Mouse (Mus musculus) erythroblast, adult 5-6 weeks (primary cell): ENCODE measurements around the gene Sgip1. TPM values are rescaled to one million over a fixed set of nuclear protein-coding genes. Genes with fewer than 3 reads are reported as not detected.

Source experiments
- ATAC-seq: replicated peaks from 2 replicates; pipeline ENCODE4 v1.8.0; 2016; ENCODE audit warnings: moderate number of reproducible peaks, mild to moderate bottlenecking, moderate TSS enrichment, inconsistent platforms; ENCODE audit not compliant: poor library complexity, low FRiP score, severe bottlenecking
- total RNA-seq, 2 experiments: library from RNA; stranded (forward) in 1 of 2; stranded (reverse) in 1 of 2; fragments of 150-400 nt in 1 of 2; fragments of 200-764, 138-1000 nt in 1 of 2; gene quantifications; 2 replicates each; pipeline versions ENCODE4 v1.2.3 to v1.2.4; 2015 to 2017; ENCODE audit warnings: low replicate concordance in 2 of 2

Gene Sgip1
- total RNA-seq, 2 experiments from 2014 or later = 0.60 to 3.1 TPM

GRCm38 (mm10) chr4:102833191-102833590, 92.1 kb downstream of the Sgip1 start:
- no peak for ATAC-seq

- no peak for ATAC-seq
Observed at GRCm38 (mm10) chr4:102833726-102834125, 92.6 kb downstream of the Sgip1 start.

GRCm38 (mm10) chr4:102834710-102835109, 93.6 kb downstream of the Sgip1 start:
- ATAC-seq = no peak

GRCm38 (mm10) chr4:102840062-102840798, 99.1 kb downstream of the Sgip1 start:
- no peak for ATAC-seq

GRCm38 (mm10) chr4:102840956-102841729, 100.0 kb downstream of the Sgip1 start:
- no peak for ATAC-seq

GRCm38 (mm10) chr4:102850498-102850897, 109.4 kb downstream of the Sgip1 start:
- no peak for ATAC-seq

- no peak for ATAC-seq
Observed at GRCm38 (mm10) chr4:102851161-102851560, 110.1 kb downstream of the Sgip1 start.

- no peak for ATAC-seq
Observed at GRCm38 (mm10) chr4:102852290-102852689, 111.2 kb downstream of the Sgip1 start.

- ATAC-seq = no peak
Observed at GRCm38 (mm10) chr4:102852808-102853207, 111.7 kb downstream of the Sgip1 start.

GRCm38 (mm10) chr4:102853330-102854022, 112.4 kb downstream of the Sgip1 start:
- no peak for ATAC-seq

GRCm38 (mm10) chr4:102854928-102855892, 114.1 kb downstream of the Sgip1 start:
- ATAC-seq = no peak

GRCm38 (mm10) chr4:102856086-102856485, 115.0 kb downstream of the Sgip1 start:
- no peak for ATAC-seq

- ATAC-seq = no peak
Observed at GRCm38 (mm10) chr4:102859259-102860194, 118.4 kb downstream of the Sgip1 start.

- no peak for ATAC-seq
Observed at GRCm38 (mm10) chr4:102862751-102863710, 121.9 kb downstream of the Sgip1 start.

- no peak for ATAC-seq
Observed at GRCm38 (mm10) chr4:102866531-102866930, 125.4 kb downstream of the Sgip1 start.

GRCm38 (mm10) chr4:102871274-102871673, 130.2 kb downstream of the Sgip1 start:
- no peak for ATAC-seq

- ATAC-seq = no peak
Observed at GRCm38 (mm10) chr4:102883142-102883541, 142.0 kb downstream of the Sgip1 start.
